Mouse (Mus musculus): ENCODE measurements around the gene Them5.

- TF ChIP-seq POLR2A (IDR thresholded peaks at IDR 0.05; ENCODE audit: extremely low read depth, insufficient read depth, low read length) (no peak), CTCF (IDR thresholded peaks at IDR 0.05; ENCODE audit: low read depth, low read length) (no peak)
Observed at GRCm38 (mm10) chr3:94368631-94369030, 26.7 kb downstream of the Them5 start.
